Mouse (Mus musculus) gonadal fat pad, adult 2 months (tissue): Measurements from ENCODE around the gene Mymk. TPM values are rescaled to one million over a fixed set of nuclear protein-coding genes. Genes with fewer than 3 reads are reported as not detected.

ENCODE experiments used
- DNase-seq: peaks from one replicate; pipeline ENCODE4 v3.0.0-alpha.2; 2012; ENCODE audit warnings: low read depth
- polyA plus RNA-seq: library from polyadenylated mRNA; depleted of rRNA; stranded (reverse); fragments of >200 nt; gene quantifications from 2 replicates; pipeline ENCODE4 v1.2.3, GENCODE M21; 2012

Gene Mymk
- polyA plus RNA-seq, 1 experiment: 0.18 TPM

- DNase-seq: no peak
Observed at GRCm38 (mm10) chr2:27079152-27079584, 7.2 kb upstream of the Mymk start, which contains the start of gene Adamtsl2. TSS of gene Adamtsl2 (plus strand) at chr2:27079379.

- no peak for DNase-seq
Observed at GRCm38 (mm10) chr2:27078312-27078711, 6.3 kb upstream of the Mymk start.

DNA sequence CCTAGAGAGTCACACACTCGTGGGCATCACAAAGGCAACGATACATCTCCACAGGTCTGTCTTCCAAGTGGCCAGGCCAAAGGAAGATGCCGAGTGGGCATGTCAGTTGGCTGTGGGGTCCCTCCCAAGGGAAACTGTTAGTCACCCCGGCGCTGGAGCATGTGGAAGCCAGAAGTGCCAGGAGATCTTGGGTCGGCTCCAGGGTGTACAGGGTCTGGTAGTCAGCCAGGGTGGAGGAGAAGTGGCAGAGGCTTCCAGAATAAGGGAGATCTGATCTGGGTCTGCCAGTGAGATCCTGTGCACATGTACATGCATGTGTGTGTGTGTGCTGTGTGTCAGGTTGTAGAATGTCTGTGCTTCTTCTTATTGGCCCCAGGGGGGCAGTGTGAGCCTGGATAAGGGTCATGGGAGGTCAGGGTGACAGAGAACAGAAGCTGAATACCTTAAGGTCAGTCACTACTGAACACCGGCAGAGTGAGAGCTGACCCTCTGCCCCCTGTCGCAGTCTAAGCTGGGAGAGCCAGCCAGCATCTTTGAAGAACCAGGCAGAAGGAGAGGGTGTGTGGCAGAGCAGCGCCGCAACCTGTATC is 5.8 kb upstream of the Mymk start:
- no peak for DNase-seq

DNA sequence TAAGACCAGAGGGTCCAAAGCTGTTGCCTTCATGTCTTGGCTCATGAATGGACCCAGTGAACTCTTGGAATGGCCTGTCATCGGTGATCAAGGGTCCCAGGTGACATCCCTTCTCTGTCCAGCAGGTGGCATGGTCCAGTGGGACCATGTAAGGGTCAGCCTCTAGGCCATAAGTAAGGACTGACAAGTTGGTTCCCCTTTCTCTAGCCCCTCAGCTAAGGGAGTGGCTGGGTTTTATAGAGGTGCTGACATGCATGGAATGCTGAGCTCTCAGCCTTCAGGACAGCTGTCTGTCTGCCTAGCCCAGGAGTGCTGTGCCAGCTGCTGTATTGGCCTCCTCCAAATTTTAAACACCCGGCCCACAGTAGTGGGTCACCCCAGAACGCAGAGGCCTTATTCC is 3.5 kb upstream of the Mymk start:
- DNase-seq: no peak

- DNase-seq: no peak
Observed at GRCm38 (mm10) chr2:27074804-27075203, 2.8 kb upstream of the Mymk start.

- DNase-seq: no peak
Observed at GRCm38 (mm10) chr2:27073407-27073806, 1.4 kb upstream of the Mymk start.

- no peak for DNase-seq
Observed at GRCm38 (mm10) chr2:27071137-27071536, 842 bp downstream of the Mymk start.

DNA sequence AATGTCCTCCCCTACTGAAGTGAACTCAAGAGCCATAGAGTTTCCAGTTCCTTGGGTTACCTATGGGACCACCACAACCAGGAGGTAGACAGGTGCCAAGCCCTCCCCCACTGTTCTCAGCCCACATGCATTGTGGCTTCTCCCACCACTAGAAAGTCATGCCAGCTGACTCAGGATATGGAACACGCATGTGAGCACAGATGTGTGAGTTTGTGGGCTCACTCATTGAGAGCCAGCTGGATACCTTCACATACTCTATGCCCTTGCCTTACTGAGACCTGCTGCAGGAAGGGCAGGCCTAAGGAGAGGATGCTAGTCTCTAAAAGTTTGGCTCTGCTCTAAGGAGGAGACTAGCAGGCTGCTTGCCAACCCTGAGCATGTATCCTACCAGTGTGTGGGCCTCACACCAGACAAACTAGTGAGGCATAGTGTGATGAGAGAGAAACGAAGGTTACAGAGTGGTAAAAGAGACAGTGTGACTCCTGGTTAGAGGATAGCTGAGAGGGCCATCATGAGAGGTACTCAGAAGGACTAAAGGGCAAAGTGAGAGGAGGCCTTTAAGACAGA is 1.6 kb downstream of the Mymk start:
- no peak for DNase-seq

- DNase-seq: no peak
Observed at GRCm38 (mm10) chr2:27069646-27070045, 2.3 kb downstream of the Mymk start.

DNA sequence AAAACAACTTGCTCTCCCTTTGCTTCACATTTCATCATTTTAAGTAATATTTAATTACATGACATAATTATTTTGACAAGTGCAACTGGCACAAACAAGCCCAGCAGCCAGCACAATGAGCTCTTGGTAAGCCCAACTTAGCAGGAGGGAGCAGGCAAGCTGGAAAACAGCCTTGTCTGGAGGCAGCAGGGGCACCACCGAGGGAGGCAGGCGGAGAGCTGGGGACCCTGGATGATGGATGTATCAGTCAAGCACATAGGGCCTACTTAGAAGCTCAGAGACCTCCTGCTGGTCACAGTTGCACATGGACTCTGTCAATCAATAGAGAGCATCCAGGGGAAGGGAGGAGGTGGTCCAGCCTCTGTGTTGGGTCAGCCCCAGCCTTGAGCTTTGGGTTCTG is 4.0 kb downstream of the Mymk start:
- DNase-seq: no peak

DNA sequence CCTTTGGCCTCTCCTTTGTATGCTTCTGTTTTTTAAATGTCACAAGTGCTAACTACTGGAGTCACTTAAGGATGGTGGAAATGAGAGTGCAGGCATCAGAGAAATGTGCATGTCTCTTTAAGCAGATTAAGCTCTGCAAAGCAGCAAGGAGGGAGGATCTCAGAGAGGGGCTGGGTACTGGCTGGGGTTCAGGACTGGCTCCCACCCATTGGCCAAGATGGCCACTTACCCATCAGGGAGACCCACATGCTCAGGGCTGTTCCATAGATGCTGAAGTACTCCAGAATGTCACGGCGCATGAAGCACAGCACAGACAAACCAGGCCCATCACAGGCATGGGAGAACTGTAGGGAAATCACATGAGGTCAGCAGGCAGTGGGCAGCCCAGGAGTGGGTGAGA is 4.9 kb downstream of the Mymk start:
- no peak for DNase-seq

DNA sequence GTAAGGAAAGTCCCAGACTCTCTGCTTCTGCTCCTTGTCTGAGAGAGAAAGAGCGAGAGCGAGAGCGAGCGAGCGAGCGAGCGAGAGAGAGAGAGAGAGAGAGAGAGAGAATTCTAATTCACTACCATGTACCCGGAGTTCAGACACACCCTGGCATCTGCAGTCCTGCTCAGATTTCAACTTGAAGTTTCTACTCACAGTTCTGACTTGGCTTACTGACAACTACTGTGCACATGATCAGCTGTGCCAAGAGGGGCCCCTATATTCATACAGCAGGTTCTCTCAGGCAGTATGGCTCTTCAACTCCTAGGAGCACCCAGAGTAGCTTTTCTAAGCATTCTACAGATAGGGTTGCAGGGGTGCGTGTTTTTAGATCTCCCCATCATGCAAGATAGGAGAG is 12.8 kb downstream of the Mymk start:
- no peak for DNase-seq

DNA sequence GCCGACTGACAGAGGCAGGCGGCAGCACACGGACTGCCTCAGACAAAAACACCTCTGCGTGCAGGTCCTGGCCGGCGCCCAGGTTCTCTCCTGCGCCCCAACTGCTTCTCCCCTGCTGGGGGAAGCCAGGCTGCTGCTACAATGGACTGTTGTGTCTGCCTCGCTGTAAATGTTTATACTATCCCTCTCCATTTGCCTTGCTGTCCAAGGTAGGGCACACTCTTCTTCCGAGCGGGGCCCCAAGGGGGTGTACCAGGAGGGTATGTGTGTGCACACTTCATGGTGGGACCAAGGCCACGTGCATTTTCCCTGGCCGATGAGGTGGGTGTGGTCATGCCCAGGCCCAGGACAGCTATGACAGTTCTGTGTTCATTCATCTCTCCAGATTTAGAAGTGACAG is 13.2 kb downstream of the Mymk start:
- no peak for DNase-seq

- DNase-seq: no peak
Observed at GRCm38 (mm10) chr2:27058251-27058650, 13.7 kb downstream of the Mymk start.

- no peak for DNase-seq
Observed at GRCm38 (mm10) chr2:27049408-27049807, 22.6 kb downstream of the Mymk start.

GRCm38 (mm10) chr2:27045979-27046770 is 25.8 kb downstream of the Mymk start:
- no peak for DNase-seq

- DNase-seq: no peak
Observed at GRCm38 (mm10) chr2:27044641-27045040, 27.3 kb downstream of the Mymk start.

DNA sequence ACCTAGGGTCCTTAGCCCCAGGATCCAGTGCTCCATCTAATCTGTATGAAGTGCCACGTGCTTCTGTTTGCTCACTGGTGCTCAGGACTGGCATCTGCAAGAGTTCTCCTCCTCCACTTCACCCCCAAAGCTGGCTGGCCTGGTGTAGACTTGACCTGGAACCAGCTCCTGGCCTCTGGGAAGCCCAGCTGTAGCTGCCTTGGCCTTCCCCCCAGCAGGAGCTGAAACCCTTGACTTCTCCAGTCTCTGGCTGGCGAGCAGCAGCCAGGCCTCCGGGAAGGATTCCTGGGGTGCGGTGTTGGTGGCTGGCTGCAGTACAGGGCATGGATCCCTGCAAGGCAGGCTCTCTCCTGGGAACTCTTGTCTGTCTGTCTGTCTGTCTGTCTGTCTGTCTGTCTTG is 27.8 kb downstream of the Mymk start:
- no peak for DNase-seq

- no peak for DNase-seq
Observed at GRCm38 (mm10) chr2:27043461-27043860, 28.5 kb downstream of the Mymk start.

- peak; percentile 95 for DNase-seq
Observed at GRCm38 (mm10) chr2:27042131-27042844, 29.7 kb downstream of the Mymk start.

DNA sequence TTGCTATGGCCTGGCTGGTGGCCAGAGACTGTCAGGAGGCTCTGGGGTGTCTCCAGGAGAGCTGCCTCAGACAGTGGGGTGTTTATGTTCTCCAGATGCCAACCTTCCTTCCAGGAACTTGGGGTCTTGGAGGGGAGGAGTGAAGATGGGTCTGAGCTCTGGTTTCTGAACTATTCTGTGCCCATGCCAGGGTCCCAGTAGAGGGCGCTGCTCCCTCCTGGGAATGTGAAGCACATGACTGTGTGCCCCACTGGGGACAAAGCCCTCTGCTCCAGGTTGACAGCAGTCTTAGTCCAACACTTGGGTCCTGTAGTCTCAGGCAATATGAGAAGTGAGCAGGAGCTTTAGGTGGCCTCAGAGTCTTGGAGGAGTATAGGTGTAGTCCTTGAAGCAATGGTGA is 32.7 kb downstream of the Mymk start:
- DNase-seq: no peak

DNA sequence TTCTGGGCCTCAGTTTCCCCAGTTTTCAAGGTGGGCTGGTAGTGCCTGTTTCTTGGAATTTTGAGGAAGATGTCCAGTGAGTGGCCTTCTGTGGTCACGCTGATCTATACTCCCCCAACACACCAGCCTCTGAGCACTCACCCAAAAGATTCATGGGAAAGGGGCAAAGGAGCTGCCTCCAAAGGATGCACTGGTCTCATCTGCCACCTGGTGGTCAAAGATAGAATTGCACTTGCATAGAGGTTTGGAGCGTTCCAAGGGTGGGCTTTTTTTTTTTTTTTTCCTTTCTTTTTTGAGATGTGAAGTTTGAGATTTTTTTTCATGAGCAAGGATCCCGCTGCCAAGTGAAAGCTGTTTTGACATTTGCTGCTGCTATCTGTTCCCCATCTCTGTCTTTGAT is 33.4 kb downstream of the Mymk start:
- DNase-seq: no peak

- DNase-seq: no peak
Observed at GRCm38 (mm10) chr2:27037008-27037407, 35.0 kb downstream of the Mymk start.
